Mouse (Mus musculus): ENCODE measurements around the gene Gm49388. TPM values are rescaled to one million over a fixed set of nuclear protein-coding genes. Genes with fewer than 3 reads are reported as not detected.
A peak's percentile ranks its signal among the peaks of the same experiment; 100 is the strongest.

Gene Gm49388
- polyA plus RNA-seq, 1 experiment from 2014 or later = not detected

GRCm38 (mm10) chr7:127776426-127776825 is 9.0 kb upstream of the Gm49388 start, which contains the start of gene Setd1a:
Gene Setd1a, plus strand, starts transcription at chr7:127776670.
- peak within 1 kb of the TSS; percentile 84 for H3K4me2 ChIP-seq (ENCODE audit: low read length)
- peak within 1 kb of the TSS; percentile 94 for H3K9ac ChIP-seq (ENCODE audit: low read depth, low read length)
- H3K27me3 ChIP-seq (ENCODE audit: insufficient read depth, low read length) = no peaks in the 10 kb centered on the region
- H3K27ac ChIP-seq = peak within 1 kb of the TSS; percentile 98
- H3K9me3 ChIP-seq (replicated peaks; ENCODE audit: low read length) = no peaks in the 10 kb centered on the region
- peaks cover 5% of the 10 kb centered on the region; the same call in 1 of the 2 replicates for H3K4me1 ChIP-seq (replicated peaks; ENCODE audit: insufficient read depth, low read length)
- under 1% methylated on average over 23 of the region's 23 CpGs for WGBS
- H3K36me3 ChIP-seq (ENCODE audit: insufficient read depth, low read length) = peaks cover 21% of the 10 kb centered on the region
- no peak for TF ChIP-seq CTCF (IDR thresholded peaks at IDR 0.05; ENCODE audit: low read depth)
- ATAC-seq (replicated peaks; ENCODE audit: low FRiP score, low read depth) = peak; percentile 58
- H3K4me3 ChIP-seq (replicated peaks; ENCODE audit: low read depth, low read length) = peak within 1 kb of the TSS; percentile 90
- peak; percentile 87 for DNase-seq (ENCODE audit: low spot score)

GRCm38 (mm10) chr7:127776878-127777473 is 8.4 kb upstream of the Gm49388 start:
- peak; percentile 90 for ATAC-seq (replicated peaks; ENCODE audit: low FRiP score, low read depth)
- peak overlapping the region; percentile 94 for H3K9ac ChIP-seq (ENCODE audit: low read depth, low read length)
- DNase-seq (ENCODE audit: low spot score) = peak; percentile 98
- 0% methylated on average over 67 of the region's 70 CpGs for WGBS
- no peaks in the 10 kb centered on the region for H3K9me3 ChIP-seq (replicated peaks; ENCODE audit: low read length)
- H3K4me1 ChIP-seq (replicated peaks; ENCODE audit: insufficient read depth, low read length) = peaks cover 5% of the 10 kb centered on the region; the same call in 1 of the 2 replicates
- peak overlapping the region; percentile 84 for H3K4me2 ChIP-seq (ENCODE audit: low read length)
- peak overlapping the region; percentile 90 for H3K4me3 ChIP-seq (replicated peaks; ENCODE audit: low read depth, low read length)
- TF ChIP-seq CTCF (IDR thresholded peaks at IDR 0.05; ENCODE audit: low read depth) = no peak
- peaks cover 21% of the 10 kb centered on the region for H3K36me3 ChIP-seq (ENCODE audit: insufficient read depth, low read length)
- peak overlapping the region; percentile 98 for H3K27ac ChIP-seq
- no peaks in the 10 kb centered on the region for H3K27me3 ChIP-seq (ENCODE audit: insufficient read depth, low read length)

- TF ChIP-seq CTCF (IDR thresholded peaks at IDR 0.05; ENCODE audit: low read depth) = no peak
- H3K36me3 ChIP-seq (ENCODE audit: insufficient read depth, low read length) = peaks cover 21% of the 10 kb centered on the region
- WGBS = 1% methylated on average over 58 of the region's 66 CpGs
Measured at GRCm38 (mm10) chr7:127777474-127778266, 7.7 kb upstream of the Gm49388 start.

GRCm38 (mm10) chr7:127778350-127778749 is 7.1 kb upstream of the Gm49388 start:
- no peaks in the 10 kb centered on the region for H3K27me3 ChIP-seq (ENCODE audit: insufficient read depth, low read length)
- peak overlapping the region; percentile 84 for H3K4me2 ChIP-seq (ENCODE audit: low read length)
- no peak for TF ChIP-seq CTCF (IDR thresholded peaks at IDR 0.05; ENCODE audit: low read depth)
- peak overlapping the region; percentile 94 for H3K9ac ChIP-seq (ENCODE audit: low read depth, low read length)
- H3K9me3 ChIP-seq (replicated peaks; ENCODE audit: low read length) = no peaks in the 10 kb centered on the region
- peak overlapping the region; percentile 90 for H3K4me3 ChIP-seq (replicated peaks; ENCODE audit: low read depth, low read length)
- no peak for ATAC-seq (replicated peaks; ENCODE audit: low FRiP score, low read depth)
- DNase-seq (ENCODE audit: low spot score) = no peak
- peaks cover 21% of the 10 kb centered on the region for H3K36me3 ChIP-seq (ENCODE audit: insufficient read depth, low read length)
- peaks cover 5% of the 10 kb centered on the region; the same call in 1 of the 2 replicates for H3K4me1 ChIP-seq (replicated peaks; ENCODE audit: insufficient read depth, low read length)
- no peak overlapping the region for H3K27ac ChIP-seq
- 74% methylated on average over 4 of the region's 4 CpGs for WGBS

More at GRCm38 (mm10) chr7:127777474-127778266, 7.7 kb upstream of the Gm49388 start:
- Histone ChIP-seq H3K4me2 (ENCODE audit: low read length) (peak overlapping the region; percentile 84), H3K4me3 (replicated peaks; ENCODE audit: low read depth, low read length) (peak overlapping the region; percentile 90), H3K9me3 (replicated peaks; ENCODE audit: low read length) (no peaks in the 10 kb centered on the region), H3K9ac (ENCODE audit: low read depth, low read length) (peak overlapping the region; percentile 94), H3K27ac (peak overlapping the region; percentile 98), H3K27me3 (ENCODE audit: insufficient read depth, low read length) (no peaks in the 10 kb centered on the region), H3K4me1 (replicated peaks; ENCODE audit: insufficient read depth, low read length) (peaks cover 5% of the 10 kb centered on the region; the same call in 1 of the 2 replicates)
- peak; percentile 41 for ATAC-seq (replicated peaks; ENCODE audit: low FRiP score, low read depth)
- peak; percentile 56 for DNase-seq (ENCODE audit: low spot score)

- H3K27me3 ChIP-seq (ENCODE audit: insufficient read depth, low read length) = no peaks in the 10 kb centered on the region
- TF ChIP-seq CTCF (IDR thresholded peaks at IDR 0.05; ENCODE audit: low read depth) = no peak
- ATAC-seq (replicated peaks; ENCODE audit: low FRiP score, low read depth) = no peak
- no peak overlapping the region for H3K9ac ChIP-seq (ENCODE audit: low read depth, low read length)
- no peak for DNase-seq (ENCODE audit: low spot score)
- H3K4me3 ChIP-seq (replicated peaks; ENCODE audit: low read depth, low read length) = no peak overlapping the region
- H3K4me1 ChIP-seq (replicated peaks; ENCODE audit: insufficient read depth, low read length) = 0 out of 2 replicates have a peak, but pooled peaks cover 5% of the 10 kb centered on the region
- no peaks in the 10 kb centered on the region for H3K9me3 ChIP-seq (replicated peaks; ENCODE audit: low read length)
- peaks cover 63% of the 10 kb centered on the region for H3K36me3 ChIP-seq (ENCODE audit: insufficient read depth, low read length)
- 88% methylated on average over 23 of the region's 23 CpGs for WGBS
- H3K4me2 ChIP-seq (ENCODE audit: low read length) = no peak overlapping the region
- no peak overlapping the region for H3K27ac ChIP-seq
Measured at GRCm38 (mm10) chr7:127797076-127797845, 11.9 kb downstream of the Gm49388 start.

- TF ChIP-seq CTCF (IDR thresholded peaks at IDR 0.05; ENCODE audit: low read depth) = no peak
- no peak overlapping the region for H3K4me2 ChIP-seq (ENCODE audit: low read length)
- WGBS = 91% methylated on average over 4 of the region's 4 CpGs
- H3K4me1 ChIP-seq (replicated peaks; ENCODE audit: insufficient read depth, low read length) = 0 out of 2 replicates have a peak, but pooled peaks cover 5% of the 10 kb centered on the region
- no peak overlapping the region for H3K9ac ChIP-seq (ENCODE audit: low read depth, low read length)
- H3K9me3 ChIP-seq (replicated peaks; ENCODE audit: low read length) = no peaks in the 10 kb centered on the region
- no peak for ATAC-seq (replicated peaks; ENCODE audit: low FRiP score, low read depth)
- H3K4me3 ChIP-seq (replicated peaks; ENCODE audit: low read depth, low read length) = no peak overlapping the region
- H3K36me3 ChIP-seq (ENCODE audit: insufficient read depth, low read length) = peaks cover 50% of the 10 kb centered on the region
- no peak overlapping the region for H3K27ac ChIP-seq
- no peak for DNase-seq (ENCODE audit: low spot score)
- H3K27me3 ChIP-seq (ENCODE audit: insufficient read depth, low read length) = no peaks in the 10 kb centered on the region
Measured at GRCm38 (mm10) chr7:127798591-127798990, 13.2 kb downstream of the Gm49388 start.

All from kidney, postnatal 0 days (tissue).